Mouse (Mus musculus) gastrocnemius, postnatal 25 days (tissue): ENCODE data around the gene Cryba4. TPM values are rescaled to one million over a fixed set of nuclear protein-coding genes. Genes with fewer than 3 reads are reported as not detected.

ENCODE experiments used
- DNase-seq: peaks from one replicate; pipeline ENCODE4 v3.0.0; 2022
- long read RNA-seq, 2 experiments: library from polyadenylated mRNA; stranded (forward); transcript quantifications; one replicate each; pipeline ENCODE4 v2.0.0; 2021
- total RNA-seq, 2 experiments: library from RNA; stranded (reverse); gene quantifications; 1 replicate in 1 of 2; 2 replicates in 1 of 2; pipeline ENCODE4 v1.2.3; 2021

Cryba4 gene
- total RNA-seq: under 1 TPM in 1 of 2 experiments, not detected in 1; 0.46 TPM
- long read RNA-seq, experiment 1, partial matches to known transcripts: 0 of 4 reads
- long read RNA-seq, experiment 1, other reads (novel, unspliced or antisense): 2 of 4 reads
- long read RNA-seq, experiment 2, partial matches to known transcripts: 0 of 2 reads
- long read RNA-seq, experiment 2, other reads (novel, unspliced or antisense): 0 of 2 reads

DNA sequence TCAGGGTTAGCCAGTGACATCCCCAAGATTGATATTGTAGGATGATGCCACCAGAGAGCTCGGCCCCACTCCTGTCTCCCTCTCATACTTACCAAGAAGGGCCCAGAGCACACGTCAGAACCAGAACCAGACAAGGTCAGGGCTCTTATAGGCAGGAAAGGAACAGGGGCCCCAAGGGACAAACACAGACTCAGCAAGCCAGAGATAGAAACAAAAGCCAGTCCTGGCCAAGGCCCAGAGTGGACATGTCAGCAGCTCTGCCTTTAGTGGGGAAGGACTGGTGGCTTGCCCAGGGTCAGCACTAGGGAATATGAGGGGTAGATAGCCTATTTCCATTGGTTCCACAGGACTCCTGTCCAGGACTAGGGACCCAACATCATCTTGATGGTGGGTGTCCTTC lies at the start of gene Cryba4:
Cryba4 (minus strand) TSS at position 119 of the 400 bp plus-strand sequence.
- no peak for DNase-seq

DNA sequence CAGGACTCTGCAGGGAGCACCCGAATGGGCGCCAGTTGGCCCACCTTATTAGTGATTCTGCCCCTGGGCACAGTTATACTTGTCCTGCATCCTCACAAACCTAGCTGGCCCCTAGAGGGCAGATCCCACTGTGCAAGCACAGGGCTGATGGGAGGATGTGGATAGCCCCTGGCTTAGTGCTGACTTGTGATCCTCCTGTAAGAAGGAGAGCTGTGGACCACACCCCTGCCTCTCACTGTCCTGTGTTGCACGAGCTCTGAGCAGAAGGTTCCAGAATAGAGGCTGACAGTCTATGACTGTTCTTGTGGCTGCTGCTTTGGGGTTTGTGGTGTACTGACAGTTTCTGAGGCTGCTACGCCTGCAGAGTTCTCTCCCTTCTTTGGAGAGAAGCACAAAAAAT lies 49.4 kb upstream of the Cryba4 start:
- DNase-seq: no peak

DNA sequence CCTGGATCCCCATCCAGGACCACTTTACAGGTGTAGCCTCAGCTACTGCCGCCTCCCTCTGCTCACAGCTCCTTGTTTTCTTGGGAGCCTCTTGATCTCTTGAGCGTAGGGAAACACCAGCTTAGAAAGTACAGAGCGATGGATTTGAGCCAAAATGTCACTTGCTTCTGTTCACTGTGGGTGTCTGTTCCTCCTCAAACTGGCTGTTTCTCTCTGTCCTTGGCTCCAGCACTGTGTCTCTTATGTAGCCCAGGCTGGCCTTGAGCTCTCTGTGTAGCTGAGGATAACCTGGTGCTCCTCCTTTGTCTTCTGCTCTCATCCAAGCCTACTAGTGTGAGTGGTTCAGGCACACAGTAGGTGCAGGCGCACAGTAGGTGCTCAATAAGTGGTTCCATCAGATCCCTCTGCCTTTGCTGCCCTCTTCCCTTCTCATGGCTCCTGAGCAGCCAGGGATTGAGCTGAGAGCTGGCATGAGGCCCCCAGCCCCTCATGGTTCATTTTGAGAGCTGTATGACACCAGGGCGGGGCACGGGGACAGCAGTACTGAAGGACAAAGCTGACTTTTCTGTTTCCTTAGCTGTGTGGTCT lies 48.5 kb upstream of the Cryba4 start:
- DNase-seq: no peak

DNA sequence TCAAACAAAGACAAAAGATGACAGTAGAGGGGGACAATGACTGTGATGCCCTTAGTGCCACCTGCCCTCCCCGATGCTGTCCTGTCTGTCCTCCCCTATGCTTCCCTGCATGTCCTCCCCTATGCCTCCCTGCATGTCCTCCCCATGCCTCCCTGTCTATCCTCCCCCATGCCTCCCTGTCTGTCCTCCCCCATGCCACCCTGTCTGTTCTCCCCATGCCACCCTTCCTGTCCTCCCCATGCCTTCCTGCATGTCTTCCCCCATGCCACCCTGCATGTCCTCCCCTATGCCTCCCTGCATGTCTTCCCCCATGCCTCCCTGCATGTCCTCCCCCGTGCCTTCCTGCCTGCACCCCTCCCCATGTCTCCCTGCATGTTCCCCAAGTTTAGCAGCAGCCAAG lies 47.8 kb upstream of the Cryba4 start:
- DNase-seq: no peak

DNA sequence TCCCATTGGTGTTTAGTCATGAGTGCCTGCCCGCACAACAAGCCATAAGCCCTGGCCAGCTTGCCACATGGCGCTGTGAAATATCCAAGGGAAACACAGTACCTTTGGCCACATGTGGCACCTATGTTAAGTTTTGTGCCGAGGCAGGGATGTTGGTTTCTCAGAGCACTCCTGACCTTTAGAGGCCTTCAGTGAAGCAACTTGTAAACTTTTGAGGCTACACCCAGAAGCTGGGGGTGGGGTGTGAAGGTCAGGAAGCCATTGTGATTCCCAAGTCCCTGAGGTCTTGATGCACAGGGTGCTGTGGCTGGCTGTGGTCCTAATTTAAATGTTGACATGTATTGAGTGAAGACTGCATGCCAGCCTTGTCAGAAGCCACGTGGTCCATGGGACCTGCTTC lies 47.1 kb upstream of the Cryba4 start:
- no peak for DNase-seq

DNA sequence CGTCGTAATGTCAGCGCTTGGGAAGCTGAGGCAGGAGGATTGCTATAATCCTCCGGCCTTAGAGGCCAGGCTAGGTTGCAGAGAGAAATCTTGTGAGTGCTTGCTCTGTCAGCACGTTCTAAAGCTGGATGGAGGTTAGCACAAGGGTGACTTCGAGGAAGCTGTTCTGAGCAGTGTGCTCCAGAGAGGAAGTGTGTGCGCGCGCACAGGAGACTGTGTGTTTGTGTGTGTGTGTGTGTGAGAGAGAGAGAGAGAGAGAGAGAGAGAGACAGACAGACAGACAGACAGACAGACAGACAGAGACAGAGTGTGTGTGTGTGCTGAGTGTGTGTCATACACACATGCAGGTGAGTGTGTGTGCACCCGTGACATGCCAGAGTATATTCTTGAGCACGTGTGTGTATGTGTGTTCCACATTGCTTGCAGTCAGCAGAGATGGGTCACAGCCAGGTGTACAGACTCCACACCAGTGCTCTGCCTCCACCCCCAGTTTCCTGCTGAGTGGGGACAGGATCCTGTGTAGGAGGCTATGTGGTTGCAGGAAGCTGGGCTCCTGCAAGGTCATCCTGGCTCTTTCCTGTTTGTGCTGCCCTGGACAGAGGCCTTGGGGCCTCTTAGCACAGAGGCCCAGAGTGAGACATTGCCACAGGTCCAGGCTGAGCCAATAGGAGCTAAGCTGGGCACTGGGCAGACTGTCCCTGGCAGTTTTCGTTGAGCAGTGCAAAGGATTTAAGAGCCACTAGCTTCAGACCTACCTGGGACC lies 46.1 kb upstream of the Cryba4 start:
- DNase-seq: peak; percentile 52

DNA sequence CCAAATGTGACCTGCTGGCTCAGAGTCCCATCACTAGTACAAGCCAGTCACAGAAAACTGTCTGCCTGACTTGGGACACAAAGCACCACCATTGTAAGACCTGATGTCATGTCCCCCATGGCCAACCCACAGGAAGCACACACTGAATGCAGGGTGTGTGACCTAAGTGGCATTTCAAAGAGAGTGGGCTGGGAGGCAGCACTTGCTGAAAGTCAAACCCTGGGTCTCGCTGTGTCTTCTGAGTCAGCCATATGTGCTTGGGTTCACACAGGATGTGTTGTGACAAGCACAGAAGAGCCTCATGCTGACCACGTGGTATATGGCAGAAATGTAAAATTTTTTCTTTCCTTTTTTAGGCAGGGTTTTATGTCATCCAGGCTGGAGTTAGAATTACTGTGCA lies 44.9 kb upstream of the Cryba4 start:
- DNase-seq: no peak

DNA sequence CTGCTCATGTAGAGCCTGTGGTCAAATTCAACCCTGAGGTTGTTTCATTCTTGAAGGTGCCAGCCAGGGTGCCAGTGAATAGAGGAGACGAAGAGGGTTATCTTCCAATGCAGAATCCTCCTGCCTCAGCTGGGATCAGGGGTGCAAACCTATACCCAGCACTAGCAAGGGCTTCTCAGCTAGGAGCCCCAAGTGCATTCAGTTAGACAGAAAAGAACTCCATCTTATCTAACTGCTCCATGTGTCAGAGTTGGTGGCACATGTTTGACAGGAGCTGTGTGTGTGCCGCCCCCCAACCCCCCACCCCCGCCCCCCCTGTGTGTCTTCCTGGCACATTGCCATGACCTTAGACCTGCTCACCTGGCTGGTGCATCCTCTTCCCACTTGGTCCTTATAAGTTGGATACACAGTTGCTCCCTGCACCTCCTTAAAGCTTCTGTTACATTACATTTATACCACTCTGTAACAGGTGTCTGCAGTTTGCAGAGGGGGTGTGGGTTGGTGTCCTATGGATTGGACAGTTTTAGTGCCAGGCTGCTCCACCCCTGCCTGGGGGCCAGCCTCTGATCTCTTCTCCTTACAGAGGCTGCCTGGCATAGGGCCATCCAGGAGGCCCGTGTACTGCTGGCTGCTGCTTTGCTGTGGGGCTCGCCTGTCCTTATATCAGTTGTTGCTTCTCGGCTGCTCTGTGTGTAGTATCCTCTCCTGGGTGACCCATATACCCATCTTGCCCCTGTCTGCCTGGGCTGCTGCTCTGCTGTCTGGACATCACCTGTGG lies 44.3 kb upstream of the Cryba4 start:
- no peak for DNase-seq

DNA sequence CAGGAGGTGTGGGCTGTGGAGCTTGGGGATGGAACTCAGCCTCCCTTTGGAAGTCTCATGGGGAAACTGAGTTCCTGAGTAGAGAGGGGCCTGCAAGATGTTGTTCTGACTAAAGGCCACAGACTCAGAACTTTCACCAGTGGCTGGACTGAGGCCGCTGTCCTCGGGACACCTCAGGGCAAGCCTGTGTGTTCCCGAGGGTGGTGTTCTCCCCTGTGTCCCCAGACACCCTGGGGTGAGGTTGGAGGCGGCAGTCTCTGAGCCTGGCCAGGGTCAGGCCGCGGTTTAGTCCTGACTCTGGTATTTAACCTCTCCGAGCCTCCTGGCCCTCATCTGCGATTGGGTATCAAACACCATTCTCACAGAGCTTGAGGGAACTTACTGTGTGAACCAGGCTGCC lies 43.2 kb upstream of the Cryba4 start:
- DNase-seq: no peak

DNA sequence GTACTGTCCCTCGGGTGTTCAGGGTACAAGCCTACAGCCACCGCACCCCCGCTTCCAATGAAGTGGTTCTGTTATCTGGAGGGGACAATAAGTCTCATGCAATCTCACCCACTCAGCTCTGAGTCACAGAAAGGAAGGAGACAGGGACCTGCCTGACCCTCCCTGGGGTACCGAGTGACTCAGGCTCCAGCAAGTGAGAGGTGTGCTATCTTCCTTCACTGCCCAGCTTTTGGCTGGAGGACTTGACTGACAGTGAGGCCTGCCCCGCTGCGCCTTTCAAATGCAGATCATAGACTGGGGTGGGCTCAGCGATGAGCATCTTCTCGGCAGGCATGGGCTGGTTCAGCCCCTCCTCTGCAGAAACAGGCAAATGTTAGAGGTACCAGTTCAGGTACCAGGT lies 42.8 kb upstream of the Cryba4 start:
- no peak for DNase-seq

DNA sequence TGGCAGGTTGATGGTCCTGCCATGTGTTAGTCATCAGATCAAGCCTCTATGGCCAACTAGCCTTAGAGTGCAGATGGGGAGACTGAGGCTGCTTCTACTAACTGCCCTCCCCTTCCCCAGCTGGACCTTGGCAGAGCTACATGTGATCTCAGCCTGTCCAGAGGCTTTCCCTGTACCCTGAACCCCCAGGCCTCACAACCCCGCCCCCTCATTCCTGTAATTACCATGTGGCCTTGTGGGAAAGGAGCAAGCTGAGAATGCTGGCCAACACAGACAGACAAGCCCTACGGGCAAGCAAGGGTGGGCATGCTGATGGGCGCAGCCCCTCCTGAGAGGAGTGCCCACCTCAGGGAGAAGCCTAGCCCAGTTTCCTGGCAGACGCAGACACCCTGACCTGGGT lies 42.4 kb upstream of the Cryba4 start:
- DNase-seq: no peak

DNA sequence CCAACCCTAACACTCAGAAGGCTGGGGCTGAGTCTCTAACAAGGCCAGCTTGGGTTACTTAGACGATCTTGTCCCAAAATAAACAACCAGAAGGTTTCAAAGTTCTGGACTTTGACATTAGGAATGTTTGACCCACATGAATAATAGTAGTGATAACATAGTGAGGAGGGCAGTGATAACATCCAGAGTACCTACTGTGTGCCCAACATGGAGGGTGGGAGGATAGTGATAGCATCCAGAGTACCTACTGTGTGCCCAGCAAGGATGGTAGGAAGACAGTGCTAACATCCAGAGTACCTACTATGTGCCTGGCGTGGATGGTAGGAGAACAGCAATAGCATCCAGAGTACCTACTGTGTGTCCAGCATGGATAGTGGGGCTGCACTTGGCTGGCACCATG lies 41.5 kb upstream of the Cryba4 start:
- no peak for DNase-seq

DNA sequence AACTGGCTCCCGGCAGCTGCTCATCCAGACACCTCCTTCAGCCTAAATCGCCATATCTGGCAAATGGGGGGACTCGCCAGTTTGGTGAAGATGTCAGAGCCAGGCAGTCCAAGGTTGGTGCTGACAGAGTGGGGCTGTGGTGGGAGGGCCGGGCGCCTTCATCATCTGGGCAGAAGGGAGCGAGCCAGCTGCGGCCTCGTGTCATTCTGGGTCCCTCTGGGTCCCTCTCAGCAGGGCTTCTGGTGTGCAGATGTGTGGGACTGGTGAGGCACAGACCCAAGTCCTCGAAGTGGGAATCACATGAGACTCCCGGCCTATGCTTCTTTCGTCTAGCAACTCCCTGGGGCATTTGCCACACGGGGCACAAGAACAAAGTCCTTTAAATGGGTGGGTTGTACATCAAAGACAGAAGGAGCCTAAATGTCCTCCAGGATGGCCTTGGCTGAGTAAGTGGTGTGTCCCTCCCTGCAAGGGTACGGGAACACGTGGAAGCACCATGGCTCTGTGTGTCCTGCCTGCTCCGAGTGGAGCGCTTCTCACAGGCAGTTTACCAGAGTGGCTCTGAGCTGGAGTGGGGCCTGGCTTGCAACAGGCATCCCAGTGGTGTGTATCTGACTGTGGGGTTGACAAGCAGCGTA lies 40.1 kb upstream of the Cryba4 start:
- DNase-seq: no peak

DNA sequence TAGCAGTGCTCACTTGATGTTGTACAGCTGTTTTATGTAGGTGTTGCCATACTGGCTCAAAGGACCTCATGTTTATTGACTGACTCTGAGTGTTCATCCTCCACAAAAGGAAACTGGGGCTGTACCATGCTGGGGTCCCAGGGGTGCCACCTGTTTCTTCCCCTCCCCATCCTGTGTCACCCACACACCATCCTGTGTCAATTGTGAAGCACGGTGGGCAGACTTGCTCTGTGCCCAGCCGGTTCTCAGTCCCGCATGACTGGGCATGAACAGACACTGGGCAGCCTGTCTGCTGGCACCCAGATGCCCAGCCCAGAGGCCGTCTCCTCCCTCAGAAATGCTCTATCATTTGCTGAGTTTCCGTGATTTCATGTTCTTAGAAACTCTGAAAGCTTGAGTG lies 39.5 kb upstream of the Cryba4 start:
- no peak for DNase-seq

DNA sequence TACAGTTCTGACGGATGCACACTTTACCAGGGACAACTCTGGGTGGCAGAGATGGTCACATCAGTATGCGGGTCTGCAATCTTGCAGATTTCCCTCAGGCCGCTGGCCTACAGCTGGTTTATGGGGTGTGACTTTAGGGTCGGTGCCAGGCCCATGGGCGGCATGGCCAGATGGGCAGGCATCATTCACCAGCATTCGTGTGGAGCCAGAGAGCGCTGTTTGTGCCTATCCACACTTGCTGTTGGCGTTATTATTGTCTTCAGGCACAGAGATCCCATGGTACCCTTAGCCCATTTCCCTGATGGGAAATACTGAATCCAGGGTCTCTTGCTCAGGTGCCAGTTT lies 38.2 kb upstream of the Cryba4 start:
- no peak for DNase-seq

DNA sequence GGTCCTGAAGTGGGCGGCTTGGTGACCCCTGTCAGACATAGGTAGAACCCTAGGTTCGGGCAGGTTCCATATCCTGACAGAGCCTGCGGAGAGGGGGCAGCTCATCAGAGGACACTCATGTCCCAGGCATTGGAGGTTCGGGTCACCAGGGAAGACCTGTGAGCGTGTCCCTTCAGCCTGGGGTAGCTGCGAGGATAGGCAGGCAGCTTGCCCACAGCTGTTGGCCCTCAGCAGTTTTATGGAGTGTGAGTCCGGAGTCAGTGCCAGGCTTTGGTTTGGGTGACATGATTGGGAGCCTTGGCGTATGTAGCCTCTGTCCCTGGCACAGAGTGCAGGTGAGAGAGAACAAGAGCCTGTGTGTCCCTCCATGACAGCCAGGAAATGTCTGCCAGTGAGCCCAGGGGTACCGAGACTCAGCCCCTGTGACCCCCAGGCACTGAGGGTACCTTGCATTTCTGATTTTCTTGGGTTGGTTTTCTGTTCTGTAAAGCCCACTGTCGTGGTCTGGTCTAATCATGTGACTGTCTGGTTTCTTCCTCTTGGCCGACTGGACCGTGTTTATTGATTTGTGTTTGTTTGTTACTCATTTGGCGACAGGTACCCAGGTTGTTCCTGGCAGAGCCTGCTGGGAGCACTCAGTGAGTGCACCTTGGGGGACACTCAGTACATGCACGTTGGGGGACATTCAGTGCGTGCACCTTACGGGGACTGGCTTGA lies 37.7 kb upstream of the Cryba4 start:
- peak; percentile 83 for DNase-seq

DNA sequence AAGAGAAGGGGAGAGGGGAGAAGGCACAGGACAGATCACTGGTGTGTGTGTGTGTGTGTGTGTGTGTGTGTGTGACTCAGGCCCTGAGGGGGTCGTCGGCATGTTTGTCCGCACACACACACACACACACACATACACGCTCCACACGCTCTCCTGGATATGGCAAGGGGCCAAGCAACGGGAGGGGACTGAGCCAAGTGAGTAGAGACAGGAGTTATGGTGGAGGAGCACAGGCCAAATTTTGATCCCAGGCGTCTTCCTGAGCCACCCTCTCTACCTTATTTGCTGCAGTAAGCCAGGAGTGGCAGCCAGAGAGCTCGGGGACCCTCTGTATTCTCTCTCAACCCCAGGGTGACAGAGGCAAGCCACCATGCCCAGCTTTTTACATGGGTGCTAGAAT lies 36.9 kb upstream of the Cryba4 start:
- no peak for DNase-seq

DNA sequence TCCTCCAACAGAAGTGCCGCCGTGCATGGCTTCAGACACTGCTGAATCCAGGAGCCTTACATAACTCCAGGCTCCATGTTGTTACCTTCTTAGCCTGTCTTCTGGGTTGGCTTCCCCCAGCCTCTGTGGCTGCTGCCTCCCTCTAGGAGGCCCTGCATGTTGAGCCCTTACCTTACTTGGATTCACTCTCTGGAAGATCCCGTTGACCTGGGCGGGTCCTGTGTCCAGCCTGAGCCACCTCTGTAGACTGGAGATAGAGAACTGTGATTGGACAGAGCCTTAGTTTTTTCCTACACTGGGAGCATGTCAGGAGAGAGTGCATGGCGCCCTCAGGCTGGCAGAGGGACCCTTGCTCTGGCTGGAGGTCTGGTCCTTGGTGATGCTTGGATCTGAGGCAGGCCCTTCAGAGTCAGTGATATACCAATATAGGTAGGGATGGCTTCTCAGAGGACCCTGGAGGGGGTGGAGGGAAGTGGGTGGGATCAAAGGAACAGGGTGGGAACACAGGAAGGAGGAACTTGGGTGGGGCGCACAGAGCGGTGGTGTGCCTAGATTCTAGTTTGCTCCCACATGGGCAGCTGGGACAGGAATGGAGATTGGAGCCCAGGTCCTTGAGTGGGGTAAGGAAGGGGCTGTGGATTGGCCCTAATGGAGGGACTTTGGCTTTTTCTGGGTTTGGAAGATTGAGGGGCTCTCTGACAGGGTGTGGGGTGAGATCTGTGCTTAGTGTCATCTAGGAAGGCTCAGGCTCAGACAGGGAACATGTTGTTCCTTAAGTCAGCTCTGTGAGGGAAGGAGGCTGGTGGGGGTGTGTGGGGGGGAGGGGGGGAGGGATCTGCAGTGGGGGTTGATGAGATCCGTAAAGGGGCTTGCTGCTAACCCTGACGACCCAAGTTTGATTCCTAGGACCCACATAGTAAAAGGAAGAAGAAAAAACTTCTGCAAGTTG lies 36.1 kb upstream of the Cryba4 start:
- DNase-seq: peak; percentile 45

DNA sequence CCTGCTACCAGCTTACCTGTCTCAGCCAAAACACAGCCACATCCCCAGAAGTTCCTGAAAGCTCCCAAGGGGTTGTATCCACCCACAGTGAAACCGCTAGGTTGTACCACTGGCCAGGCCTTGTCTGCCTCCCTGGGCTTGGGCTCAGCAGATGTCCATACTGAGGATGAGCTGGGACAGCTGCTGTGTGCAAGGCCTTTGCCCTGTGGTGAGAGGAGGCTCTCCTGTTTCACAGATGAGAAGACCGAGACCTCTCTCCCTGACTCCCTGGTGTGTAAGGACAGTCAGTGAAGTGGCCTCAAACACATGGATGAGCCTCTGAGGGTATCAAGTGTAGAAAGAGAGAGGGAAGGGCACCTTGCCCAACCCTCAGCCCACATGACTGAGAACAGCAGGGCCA lies 35.3 kb upstream of the Cryba4 start:
- DNase-seq: no peak

DNA sequence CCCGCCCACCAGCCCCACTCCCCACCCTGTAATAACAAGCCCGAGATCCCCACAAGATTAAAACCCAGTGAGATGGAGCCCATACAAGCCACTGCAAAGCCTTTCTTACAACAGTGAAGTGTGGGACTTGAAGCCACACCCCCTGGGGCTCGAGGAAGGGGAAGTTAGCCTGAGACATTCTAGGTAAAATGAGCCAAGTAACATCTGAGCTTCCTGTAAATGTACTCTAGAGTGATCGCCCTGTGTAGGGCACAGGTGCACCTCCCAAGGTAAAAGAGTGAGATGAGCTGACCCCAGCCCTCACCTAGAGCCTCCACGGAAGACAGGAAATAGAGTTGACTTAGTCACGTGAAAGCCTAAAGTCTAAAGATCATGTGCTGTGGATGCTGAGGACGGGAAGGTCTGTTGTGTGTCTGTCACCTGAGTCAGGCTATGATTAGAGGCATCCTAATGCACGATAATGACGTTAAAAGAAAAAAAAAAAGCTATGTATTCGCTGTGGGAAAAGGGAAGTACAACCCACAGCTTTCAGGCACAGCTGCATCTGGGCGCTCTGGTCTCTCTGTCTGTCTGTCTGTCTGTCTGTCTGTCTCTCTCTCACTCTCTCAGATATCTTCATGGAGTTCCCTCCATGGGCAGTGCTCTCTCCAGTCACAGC lies 34.8 kb upstream of the Cryba4 start:
- DNase-seq: no peak
